Mouse (Mus musculus): ENCODE data around the gene Gm21860. TPM values are rescaled to one million over a fixed set of nuclear protein-coding genes. Genes with fewer than 3 reads are reported as not detected.
"Not testable (repeated sequence)": the region's sequence is repeated elsewhere in the genome, so short reads cannot be mapped to it uniquely, and the experiment has no call there.

Gm21860 gene
- total and polyA plus RNA-seq, 3 experiments, result not detected

GRCm38 (mm10) chrY:90725701-90726451, 28.7 kb downstream of the Gm21860 start:
- not testable (repeated sequence) for H3K36me3 ChIP-seq (ENCODE audit: control insufficient read depth in 1 of 2, insufficient read depth in 2 of 2, low read length in 2 of 2); H3K9me3 ChIP-seq (replicated peaks; ENCODE audit: insufficient read depth, low read length); H3K9ac ChIP-seq (ENCODE audit: control insufficient read depth, low read depth, low read length, poor library complexity, severe bottlenecking); H3K4me3 ChIP-seq (ENCODE audit: control insufficient read depth in 1 of 2, insufficient read depth in 1 of 2, low read depth in 2 of 2, low read length in 2 of 2); H3K27ac ChIP-seq (ENCODE audit: control insufficient read depth, low read depth, low read length); H3K79me2 ChIP-seq (ENCODE audit: control insufficient read depth, insufficient read depth, low read length, poor library complexity); H3K27me3 ChIP-seq (ENCODE audit: control insufficient read depth in 1 of 2, insufficient read depth in 2 of 2, low read length in 2 of 2); H3K4me1 ChIP-seq (ENCODE audit: control insufficient read depth in 1 of 2, insufficient read depth in 2 of 2, low read length in 2 of 2)
- peak; percentile 73 for DNase-seq (ENCODE audit: low read depth, low spot score)

DNA sequence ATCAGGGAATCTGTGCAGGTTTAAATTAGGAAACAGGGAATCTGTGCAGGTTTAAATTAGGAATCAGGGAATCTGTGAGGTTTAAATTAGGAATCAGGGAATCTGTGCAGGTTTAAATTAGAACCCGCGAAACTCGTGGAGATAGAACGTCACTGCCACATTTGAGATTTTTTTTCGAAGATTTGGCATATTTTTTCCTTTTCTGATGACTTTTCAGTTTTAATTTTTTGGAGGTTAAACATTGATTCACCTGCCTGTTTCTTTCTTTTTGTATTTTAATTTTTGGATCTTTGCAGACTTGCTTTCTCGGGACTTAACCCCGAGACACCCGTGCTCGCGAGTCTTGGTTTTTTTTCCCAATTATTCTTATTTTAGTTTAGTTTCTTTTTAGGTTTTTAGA, 29.5 kb downstream of the Gm21860 start:
- H3K27ac ChIP-seq (ENCODE audit: control insufficient read depth, low read depth, low read length); H3K9ac ChIP-seq (ENCODE audit: control insufficient read depth, low read depth, low read length, poor library complexity, severe bottlenecking); H3K79me2 ChIP-seq (ENCODE audit: control insufficient read depth, insufficient read depth, low read length, poor library complexity); H3K27me3 ChIP-seq (ENCODE audit: control insufficient read depth in 1 of 2, insufficient read depth in 2 of 2, low read length in 2 of 2); H3K4me1 ChIP-seq (ENCODE audit: control insufficient read depth in 1 of 2, insufficient read depth in 2 of 2, low read length in 2 of 2); H3K9me3 ChIP-seq (replicated peaks; ENCODE audit: insufficient read depth, low read length); H3K4me3 ChIP-seq (ENCODE audit: control insufficient read depth in 1 of 2, insufficient read depth in 1 of 2, low read depth in 2 of 2, low read length in 2 of 2): not testable (repeated sequence)
- peaks cover 6 to 13% of the 10 kb centered on the region in 2 experiments for H3K36me3 ChIP-seq (ENCODE audit: control insufficient read depth in 1 of 2, insufficient read depth in 2 of 2, low read length in 2 of 2)
- peak; percentile 11 for DNase-seq (ENCODE audit: low read depth, low spot score)

DNA sequence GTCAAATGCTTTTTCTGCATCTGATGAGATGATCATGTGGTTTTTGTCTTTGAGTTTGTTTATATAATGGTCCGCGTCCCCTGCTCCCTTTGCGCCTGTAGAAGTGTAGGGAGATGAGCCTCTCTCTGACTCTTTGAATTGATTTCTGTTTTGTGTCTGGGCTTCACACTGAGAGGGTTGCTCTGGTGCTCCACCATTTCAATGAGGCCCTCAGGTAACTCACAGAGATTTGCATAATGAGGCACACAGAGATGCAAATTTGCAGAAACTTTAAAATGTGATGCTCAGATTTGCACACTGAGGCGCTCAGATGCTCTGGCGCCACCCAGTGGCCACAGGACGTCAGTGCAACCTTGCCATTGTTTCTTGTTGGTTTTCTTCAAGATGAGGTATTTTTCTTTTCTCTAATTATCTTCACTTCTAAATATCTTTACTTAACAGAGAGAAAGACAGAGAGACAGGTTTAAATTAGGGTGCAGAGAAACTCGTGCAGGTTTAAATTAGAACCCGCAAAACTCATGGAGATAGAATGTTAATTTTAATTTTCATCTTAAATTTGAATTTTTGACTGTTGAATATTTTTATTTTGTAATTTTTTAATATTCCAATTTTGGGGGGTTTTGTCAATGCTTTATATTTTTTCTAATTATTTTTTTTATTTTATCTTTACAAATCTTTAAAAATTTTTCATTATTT, 30.5 kb downstream of the Gm21860 start:
- H3K36me3 ChIP-seq (ENCODE audit: control insufficient read depth in 1 of 2, insufficient read depth in 2 of 2, low read length in 2 of 2), result peaks cover 7 to 20% of the 10 kb centered on the region in 2 experiments
- not testable (repeated sequence) for H3K79me2 ChIP-seq (ENCODE audit: control insufficient read depth, insufficient read depth, low read length, poor library complexity); H3K4me1 ChIP-seq (ENCODE audit: control insufficient read depth in 1 of 2, insufficient read depth in 2 of 2, low read length in 2 of 2); H3K27me3 ChIP-seq (ENCODE audit: control insufficient read depth in 1 of 2, insufficient read depth in 2 of 2, low read length in 2 of 2); H3K9ac ChIP-seq (ENCODE audit: control insufficient read depth, low read depth, low read length, poor library complexity, severe bottlenecking); H3K9me3 ChIP-seq (replicated peaks; ENCODE audit: insufficient read depth, low read length); H3K4me3 ChIP-seq (ENCODE audit: control insufficient read depth in 1 of 2, insufficient read depth in 1 of 2, low read depth in 2 of 2, low read length in 2 of 2); H3K27ac ChIP-seq (ENCODE audit: control insufficient read depth, low read depth, low read length)
- peak; percentile 12 for DNase-seq (ENCODE audit: low read depth, low spot score)

- not testable (repeated sequence) for H3K9me3 ChIP-seq (replicated peaks; ENCODE audit: insufficient read depth, low read length); H3K79me2 ChIP-seq (ENCODE audit: control insufficient read depth, insufficient read depth, low read length, poor library complexity); H3K27ac ChIP-seq (ENCODE audit: control insufficient read depth, low read depth, low read length); H3K27me3 ChIP-seq (ENCODE audit: control insufficient read depth in 1 of 2, insufficient read depth in 2 of 2, low read length in 2 of 2); H3K9ac ChIP-seq (ENCODE audit: control insufficient read depth, low read depth, low read length, poor library complexity, severe bottlenecking); H3K4me1 ChIP-seq (ENCODE audit: control insufficient read depth in 1 of 2, insufficient read depth in 2 of 2, low read length in 2 of 2); H3K4me3 ChIP-seq (ENCODE audit: control insufficient read depth in 1 of 2, insufficient read depth in 1 of 2, low read depth in 2 of 2, low read length in 2 of 2)
- DNase-seq (ENCODE audit: low read depth, low spot score), result peak; percentile 44
- peaks cover 9 to 21% of the 10 kb centered on the region in 2 experiments for H3K36me3 ChIP-seq (ENCODE audit: control insufficient read depth in 1 of 2, insufficient read depth in 2 of 2, low read length in 2 of 2)
These were observed 31.2 kb downstream of the Gm21860 start for GRCm38 (mm10) chrY:90723336-90723987.

- not testable (repeated sequence) for H3K9me3 ChIP-seq (replicated peaks; ENCODE audit: insufficient read depth, low read length); H3K27ac ChIP-seq (ENCODE audit: control insufficient read depth, low read depth, low read length); H3K9ac ChIP-seq (ENCODE audit: control insufficient read depth, low read depth, low read length, poor library complexity, severe bottlenecking); H3K27me3 ChIP-seq (ENCODE audit: control insufficient read depth in 1 of 2, insufficient read depth in 2 of 2, low read length in 2 of 2); H3K79me2 ChIP-seq (ENCODE audit: control insufficient read depth, insufficient read depth, low read length, poor library complexity); H3K4me1 ChIP-seq (ENCODE audit: control insufficient read depth in 1 of 2, insufficient read depth in 2 of 2, low read length in 2 of 2); H3K4me3 ChIP-seq (ENCODE audit: control insufficient read depth in 1 of 2, insufficient read depth in 1 of 2, low read depth in 2 of 2, low read length in 2 of 2)
- peak; percentile 59 for DNase-seq (ENCODE audit: low read depth, low spot score)
- peaks cover 6 to 22% of the 10 kb centered on the region in 2 experiments for H3K36me3 ChIP-seq (ENCODE audit: control insufficient read depth in 1 of 2, insufficient read depth in 2 of 2, low read length in 2 of 2)
These were observed 34.1 kb downstream of the Gm21860 start for GRCm38 (mm10) chrY:90720505-90720904.

DNA sequence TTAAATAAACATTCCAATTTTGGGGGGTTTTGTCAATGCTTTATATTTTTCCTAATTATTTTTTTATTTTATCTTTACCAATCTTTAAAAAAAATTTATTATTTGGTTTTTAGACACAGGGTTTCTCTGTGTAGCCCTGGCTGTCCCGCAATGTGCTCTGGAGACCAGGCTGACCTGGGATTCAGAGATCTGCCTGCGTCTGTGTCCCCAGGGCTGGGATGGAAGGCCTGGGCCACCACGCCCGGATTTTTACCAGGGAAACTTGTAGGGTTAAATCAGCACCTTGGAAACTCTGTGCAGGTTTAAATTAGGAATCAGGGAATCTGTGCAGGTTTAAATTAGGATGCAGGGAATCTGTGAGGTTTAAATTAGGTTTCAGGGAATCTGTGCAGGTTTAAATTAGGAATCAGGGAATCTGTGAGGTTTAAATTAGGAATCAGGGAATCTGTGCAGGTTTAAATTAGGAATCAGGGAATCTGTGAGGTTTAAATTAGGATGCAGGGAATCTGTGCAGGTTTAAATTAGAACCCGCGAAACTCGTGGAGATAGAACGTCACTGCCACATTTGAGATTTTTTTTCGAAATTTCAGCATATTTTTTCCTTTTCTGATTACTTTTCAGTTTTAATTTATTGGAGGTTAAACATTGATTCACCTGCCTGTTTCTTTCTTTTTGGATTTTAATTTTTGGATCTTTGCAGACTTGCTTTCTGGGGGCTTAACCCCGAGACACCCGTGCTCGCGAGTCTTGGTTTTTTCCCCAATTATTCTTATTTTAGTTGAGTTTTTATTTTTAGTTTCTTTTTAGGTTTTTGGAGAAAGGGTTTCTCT, 35.0 kb downstream of the Gm21860 start:
- not testable (repeated sequence) for H3K9me3 ChIP-seq (replicated peaks; ENCODE audit: insufficient read depth, low read length); H3K9ac ChIP-seq (ENCODE audit: control insufficient read depth, low read depth, low read length, poor library complexity, severe bottlenecking); H3K27me3 ChIP-seq (ENCODE audit: control insufficient read depth in 1 of 2, insufficient read depth in 2 of 2, low read length in 2 of 2); H3K79me2 ChIP-seq (ENCODE audit: control insufficient read depth, insufficient read depth, low read length, poor library complexity); H3K27ac ChIP-seq (ENCODE audit: control insufficient read depth, low read depth, low read length); H3K4me3 ChIP-seq (ENCODE audit: control insufficient read depth in 1 of 2, insufficient read depth in 1 of 2, low read depth in 2 of 2, low read length in 2 of 2); H3K4me1 ChIP-seq (ENCODE audit: control insufficient read depth in 1 of 2, insufficient read depth in 2 of 2, low read length in 2 of 2)
- peak; percentile 37 for DNase-seq (ENCODE audit: low read depth, low spot score)
- H3K36me3 ChIP-seq (ENCODE audit: control insufficient read depth in 1 of 2, insufficient read depth in 2 of 2, low read length in 2 of 2), result peaks cover 6 to 22% of the 10 kb centered on the region in 2 experiments
